Mouse (Mus musculus): ENCODE results near the gene Tnfsf11. TPM values are rescaled to one million over a fixed set of nuclear protein-coding genes. Genes with fewer than 3 reads are reported as not detected.

Gene Tnfsf11
- polyA plus RNA-seq, 1 experiment from 2014 or later: 0.23 TPM

DNA sequence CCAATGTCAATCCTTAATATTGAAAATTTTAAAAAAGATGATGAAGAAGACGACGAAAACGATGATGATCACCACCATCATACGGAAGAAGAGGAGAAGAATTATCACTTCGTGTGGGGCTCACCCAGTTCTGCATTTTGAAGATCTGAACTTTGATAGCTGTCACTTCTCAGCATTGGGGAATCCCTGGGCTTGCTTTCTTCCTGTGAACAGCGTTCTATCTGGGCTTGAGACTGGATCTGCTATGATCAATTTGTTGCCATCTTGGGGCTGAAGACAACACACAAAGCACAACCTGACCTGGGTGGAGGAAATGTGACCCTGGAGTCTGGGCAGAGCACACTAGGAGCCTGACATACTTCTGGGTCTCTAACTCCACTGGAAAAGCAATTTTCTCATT is 43.0 kb downstream of the Tnfsf11 start:
- 84% methylated on average over 6 of the region's 6 CpGs for WGBS
- Histone ChIP-seq H3K9ac (ENCODE audit: low read length) (no peak overlapping the region), H3K9me3 (ENCODE audit: control insufficient read depth, low read length) (peaks cover 2% of the 10 kb centered on the region; the same call in 1 of the 2 replicates), H3K27me3 (ENCODE audit: control insufficient read depth, insufficient read depth, low read length) (no peaks in the 10 kb centered on the region), H3K4me1 (ENCODE audit: control insufficient read depth in 2 of 2, insufficient read depth in 2 of 2, low read length in 2 of 2) (peaks cover 7% of the 10 kb centered on the region in 2 experiments; a peak in 2 of 4 replicates), H3K4me3 (ENCODE audit: control insufficient read depth in 1 of 2, insufficient read depth in 1 of 2, low read depth in 1 of 2, low read length in 2 of 2) (no peak overlapping the region), H3K4me2 (ENCODE audit: low read length) (no peak overlapping the region), H3K27ac (replicated peaks in 1 of 2; ENCODE audit: control insufficient read depth in 1 of 2, insufficient read depth in 1 of 2, low read depth in 2 of 2, low read length in 2 of 2) (no peak overlapping the region), H3K36me3 (ENCODE audit: control insufficient read depth, insufficient read depth, low read length) (no peaks in the 10 kb centered on the region)
- no peak for ATAC-seq (ENCODE audit: insufficient number of reproducible peaks, insufficient read depth, low FRiP score, low read depth)

DNA sequence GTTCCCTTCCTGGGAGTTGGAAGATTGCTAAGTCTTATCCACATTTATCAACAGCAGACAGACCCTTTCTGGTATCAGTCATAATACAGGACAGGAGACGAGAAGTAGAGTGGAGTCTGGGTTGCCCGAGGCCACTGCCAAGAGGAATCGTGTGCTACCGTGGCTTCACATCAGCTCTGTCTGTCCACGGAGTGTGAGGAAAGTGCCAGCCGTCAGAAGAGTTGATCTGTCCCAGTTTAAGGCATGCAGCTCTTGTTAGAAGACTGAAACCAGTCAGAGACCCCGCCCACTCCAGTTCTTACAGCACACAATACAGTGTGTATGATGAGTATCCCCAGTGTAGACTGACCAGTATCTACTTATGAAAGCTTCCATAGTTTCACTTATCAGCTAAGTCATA is 45.2 kb downstream of the Tnfsf11 start:
- no peaks in the 10 kb centered on the region for H3K36me3 ChIP-seq (ENCODE audit: control insufficient read depth, insufficient read depth, low read length)
- no peak overlapping the region for H3K4me2 ChIP-seq (ENCODE audit: low read length)
- no peaks in the 10 kb centered on the region for H3K9me3 ChIP-seq (ENCODE audit: control insufficient read depth, low read length)
- H3K9ac ChIP-seq (ENCODE audit: low read length): no peak overlapping the region
- ATAC-seq (ENCODE audit: insufficient number of reproducible peaks, insufficient read depth, low FRiP score, low read depth): no peak
- no peaks in the 10 kb centered on the region for H3K27me3 ChIP-seq (ENCODE audit: control insufficient read depth, insufficient read depth, low read length)
- no peak overlapping the region for H3K27ac ChIP-seq (replicated peaks in 1 of 2; ENCODE audit: control insufficient read depth in 1 of 2, insufficient read depth in 1 of 2, low read depth in 2 of 2, low read length in 2 of 2)
- peaks cover 7% of the 10 kb centered on the region in 2 experiments; a peak in 2 of 4 replicates for H3K4me1 ChIP-seq (ENCODE audit: control insufficient read depth in 2 of 2, insufficient read depth in 2 of 2, low read length in 2 of 2)
- no peak overlapping the region for H3K4me3 ChIP-seq (ENCODE audit: control insufficient read depth in 1 of 2, insufficient read depth in 1 of 2, low read depth in 1 of 2, low read length in 2 of 2)
- WGBS: 59% methylated on average over 7 of the region's 7 CpGs

DNA sequence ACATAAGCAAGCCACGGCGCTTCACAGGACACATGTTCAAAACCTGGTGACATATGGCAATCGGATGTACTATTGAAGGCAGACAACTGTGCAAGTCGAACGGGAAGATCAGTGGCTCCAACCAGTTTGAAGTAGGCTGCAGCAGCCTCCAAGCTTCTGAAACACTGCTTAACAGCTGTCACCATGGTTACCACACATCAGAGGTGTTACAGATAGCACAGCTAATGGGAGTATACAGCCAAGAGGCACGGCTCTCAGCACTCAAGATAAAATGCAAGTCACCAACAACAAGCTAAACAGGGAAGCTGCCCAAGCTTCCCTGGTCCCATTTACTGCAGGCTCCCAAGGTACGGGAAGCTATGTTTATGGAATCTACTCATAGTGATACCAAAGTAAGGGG is 46.6 kb downstream of the Tnfsf11 start:
- Histone ChIP-seq H3K9ac (ENCODE audit: low read length) (no peak overlapping the region), H3K36me3 (ENCODE audit: control insufficient read depth, insufficient read depth, low read length) (no peaks in the 10 kb centered on the region), H3K27me3 (ENCODE audit: control insufficient read depth, insufficient read depth, low read length) (no peaks in the 10 kb centered on the region), H3K9me3 (ENCODE audit: control insufficient read depth, low read length) (no peaks in the 10 kb centered on the region), H3K27ac (replicated peaks in 1 of 2; ENCODE audit: control insufficient read depth in 1 of 2, insufficient read depth in 1 of 2, low read depth in 2 of 2, low read length in 2 of 2) (no peak overlapping the region), H3K4me2 (ENCODE audit: low read length) (no peak overlapping the region), H3K4me1 (ENCODE audit: control insufficient read depth in 2 of 2, insufficient read depth in 2 of 2, low read length in 2 of 2) (peaks cover 7% of the 10 kb centered on the region in 2 experiments; a peak in 2 of 4 replicates), H3K4me3 (ENCODE audit: control insufficient read depth in 1 of 2, insufficient read depth in 1 of 2, low read depth in 1 of 2, low read length in 2 of 2) (no peak overlapping the region)
- ATAC-seq (ENCODE audit: insufficient number of reproducible peaks, insufficient read depth, low FRiP score, low read depth): no peak
- WGBS: 35% methylated on average over 7 of the region's 7 CpGs

DNA sequence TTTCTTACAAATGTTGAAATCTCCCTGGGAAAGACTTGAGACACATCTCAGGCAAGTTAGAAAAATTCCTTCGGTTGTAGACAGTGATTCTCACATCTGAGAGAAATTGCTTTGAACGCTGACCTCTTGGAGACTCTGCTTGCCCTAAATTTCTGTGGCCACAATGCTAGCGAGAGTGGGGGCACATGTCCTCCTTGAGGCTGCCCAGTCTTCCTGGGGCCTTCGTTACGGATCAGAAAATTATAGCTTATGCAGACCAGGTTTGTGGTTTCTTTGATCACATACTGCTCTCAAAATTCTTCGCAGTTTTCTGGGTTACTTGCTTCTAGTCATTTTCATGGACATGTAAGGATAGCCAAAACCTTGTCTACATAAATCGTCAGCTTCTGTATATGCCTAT is 53.8 kb downstream of the Tnfsf11 start:
- H3K4me3 ChIP-seq (ENCODE audit: control insufficient read depth in 1 of 2, insufficient read depth in 1 of 2, low read depth in 1 of 2, low read length in 2 of 2): no peak overlapping the region
- no peak for ATAC-seq (ENCODE audit: insufficient number of reproducible peaks, insufficient read depth, low FRiP score, low read depth)
- H3K4me2 ChIP-seq (ENCODE audit: low read length): no peak overlapping the region
- H3K27me3 ChIP-seq (ENCODE audit: control insufficient read depth, insufficient read depth, low read length): no peaks in the 10 kb centered on the region
- H3K9me3 ChIP-seq (ENCODE audit: control insufficient read depth, low read length): no peaks in the 10 kb centered on the region
- H3K27ac ChIP-seq (replicated peaks in 1 of 2; ENCODE audit: control insufficient read depth in 1 of 2, insufficient read depth in 1 of 2, low read depth in 2 of 2, low read length in 2 of 2): no peak overlapping the region
- H3K4me1 ChIP-seq (ENCODE audit: control insufficient read depth in 2 of 2, insufficient read depth in 2 of 2, low read length in 2 of 2): no peaks in the 10 kb centered on the region
- WGBS: 84% methylated on average over 7 of the region's 7 CpGs
- H3K36me3 ChIP-seq (ENCODE audit: control insufficient read depth, insufficient read depth, low read length): no peaks in the 10 kb centered on the region
- H3K9ac ChIP-seq (ENCODE audit: low read length): no peak overlapping the region

DNA sequence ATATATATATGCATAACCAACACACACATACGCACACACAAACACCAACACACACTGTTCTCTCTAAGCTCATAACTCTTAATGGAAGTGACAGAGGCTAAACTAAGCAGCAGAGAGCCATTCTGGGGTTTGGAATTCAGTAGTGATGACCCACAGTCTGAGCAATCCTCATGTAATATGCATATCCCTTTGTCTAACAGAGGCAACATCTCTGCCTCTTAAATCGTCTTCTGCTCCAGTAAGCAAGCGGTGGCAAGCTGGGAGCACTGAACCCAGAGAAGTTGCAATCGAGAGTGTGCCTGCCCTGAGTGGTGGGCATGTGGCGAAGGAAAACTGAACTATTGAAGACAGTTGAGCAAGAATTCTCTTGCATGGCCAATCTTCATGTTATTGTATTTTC is 61.2 kb downstream of the Tnfsf11 start:
- WGBS: 88% methylated on average over 5 of the region's 5 CpGs

DNA sequence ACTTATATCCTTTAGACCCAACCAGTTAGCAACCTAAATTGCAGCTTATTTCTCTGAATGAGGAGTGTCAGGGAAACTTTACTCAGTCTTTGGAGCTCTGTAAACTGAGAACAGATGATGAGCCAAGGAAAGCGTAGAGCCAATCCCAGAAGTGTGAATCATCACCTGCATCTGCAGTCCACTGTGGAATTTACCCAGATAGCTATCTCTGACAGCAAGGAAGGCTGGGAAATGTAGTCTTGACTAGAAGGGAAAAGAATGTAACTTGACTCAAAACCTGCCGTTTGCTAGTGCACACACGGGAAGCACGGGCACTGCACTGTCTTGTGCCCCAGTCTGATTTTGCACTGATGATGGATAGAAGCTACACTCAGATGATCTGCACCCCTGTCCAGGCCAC is 63.0 kb downstream of the Tnfsf11 start:
- 0 out of 2 replicates have a peak, but pooled peaks cover 2% of the 10 kb centered on the region for H3K9me3 ChIP-seq (ENCODE audit: control insufficient read depth, low read length)
- H3K27me3 ChIP-seq (ENCODE audit: control insufficient read depth, insufficient read depth, low read length): no peaks in the 10 kb centered on the region
- H3K27ac ChIP-seq (replicated peaks in 1 of 2; ENCODE audit: control insufficient read depth in 1 of 2, insufficient read depth in 1 of 2, low read depth in 2 of 2, low read length in 2 of 2): no peak overlapping the region
- no peak overlapping the region for H3K9ac ChIP-seq (ENCODE audit: low read length)
- no peak overlapping the region for H3K4me2 ChIP-seq (ENCODE audit: low read length)
- H3K4me3 ChIP-seq (ENCODE audit: control insufficient read depth in 1 of 2, insufficient read depth in 1 of 2, low read depth in 1 of 2, low read length in 2 of 2): no peak overlapping the region
- no peaks in the 10 kb centered on the region for H3K36me3 ChIP-seq (ENCODE audit: control insufficient read depth, insufficient read depth, low read length)
- 55% methylated on average over 4 of the region's 4 CpGs for WGBS
- no peak for ATAC-seq (ENCODE audit: insufficient number of reproducible peaks, insufficient read depth, low FRiP score, low read depth)
- H3K4me1 ChIP-seq (ENCODE audit: control insufficient read depth in 2 of 2, insufficient read depth in 2 of 2, low read length in 2 of 2): 0 out of 4 replicates have a peak, but pooled peaks cover 0 to 2% of the 10 kb centered on the region in 2 experiments

More for the DNA sequence above, 61.2 kb downstream of the Tnfsf11 start:
- Histone ChIP-seq H3K4me3 (ENCODE audit: control insufficient read depth in 1 of 2, insufficient read depth in 1 of 2, low read depth in 1 of 2, low read length in 2 of 2) (no peak overlapping the region), H3K27ac (replicated peaks in 1 of 2; ENCODE audit: control insufficient read depth in 1 of 2, insufficient read depth in 1 of 2, low read depth in 2 of 2, low read length in 2 of 2) (no peak overlapping the region), H3K4me2 (ENCODE audit: low read length) (no peak overlapping the region), H3K4me1 (ENCODE audit: control insufficient read depth in 2 of 2, insufficient read depth in 2 of 2, low read length in 2 of 2) (0 out of 4 replicates have a peak, but pooled peaks cover 0 to under 1% of the 10 kb centered on the region in 2 experiments), H3K9me3 (ENCODE audit: control insufficient read depth, low read length) (no peaks in the 10 kb centered on the region), H3K36me3 (ENCODE audit: control insufficient read depth, insufficient read depth, low read length) (no peaks in the 10 kb centered on the region), H3K9ac (ENCODE audit: low read length) (no peak overlapping the region), H3K27me3 (ENCODE audit: control insufficient read depth, insufficient read depth, low read length) (no peaks in the 10 kb centered on the region)
- no peak for ATAC-seq (ENCODE audit: insufficient number of reproducible peaks, insufficient read depth, low FRiP score, low read depth)

DNA sequence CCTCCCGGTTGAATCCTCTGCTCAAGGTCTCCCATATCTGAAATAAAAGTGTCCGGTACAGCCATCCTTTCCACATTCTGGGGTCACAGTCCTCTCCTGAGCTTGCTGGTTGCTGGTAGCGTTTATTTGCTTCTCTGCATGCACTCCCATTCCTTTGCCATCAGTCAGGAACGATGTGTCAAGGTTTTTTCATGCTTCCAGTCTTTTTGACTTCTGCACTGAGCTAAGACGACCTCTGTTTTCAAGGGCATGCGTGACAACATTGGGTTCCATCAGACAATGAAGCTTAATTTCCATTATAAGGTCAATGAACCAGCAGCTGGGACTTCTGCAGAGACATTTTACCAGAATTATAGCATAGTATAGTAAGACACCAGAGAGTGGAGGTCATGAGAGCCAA is 68.5 kb downstream of the Tnfsf11 start:
- Histone ChIP-seq H3K4me1 (ENCODE audit: control insufficient read depth in 2 of 2, insufficient read depth in 2 of 2, low read length in 2 of 2) (peaks cover 5 to 12% of the 10 kb centered on the region in 2 experiments; a peak in 2 of 4 replicates), H3K9ac (ENCODE audit: low read length) (no peak overlapping the region), H3K36me3 (ENCODE audit: control insufficient read depth, insufficient read depth, low read length) (no peaks in the 10 kb centered on the region), H3K9me3 (ENCODE audit: control insufficient read depth, low read length) (0 out of 2 replicates have a peak, but pooled peaks cover 2% of the 10 kb centered on the region), H3K27me3 (ENCODE audit: control insufficient read depth, insufficient read depth, low read length) (no peaks in the 10 kb centered on the region), H3K4me2 (ENCODE audit: low read length) (no peak overlapping the region), H3K4me3 (ENCODE audit: control insufficient read depth in 1 of 2, insufficient read depth in 1 of 2, low read depth in 1 of 2, low read length in 2 of 2) (no peak overlapping the region), H3K27ac (replicated peaks in 1 of 2; ENCODE audit: control insufficient read depth in 1 of 2, insufficient read depth in 1 of 2, low read depth in 2 of 2, low read length in 2 of 2) (no peak overlapping the region)
- WGBS: 89% methylated on average over 6 of the region's 6 CpGs
- ATAC-seq (ENCODE audit: insufficient number of reproducible peaks, insufficient read depth, low FRiP score, low read depth): no peak

DNA sequence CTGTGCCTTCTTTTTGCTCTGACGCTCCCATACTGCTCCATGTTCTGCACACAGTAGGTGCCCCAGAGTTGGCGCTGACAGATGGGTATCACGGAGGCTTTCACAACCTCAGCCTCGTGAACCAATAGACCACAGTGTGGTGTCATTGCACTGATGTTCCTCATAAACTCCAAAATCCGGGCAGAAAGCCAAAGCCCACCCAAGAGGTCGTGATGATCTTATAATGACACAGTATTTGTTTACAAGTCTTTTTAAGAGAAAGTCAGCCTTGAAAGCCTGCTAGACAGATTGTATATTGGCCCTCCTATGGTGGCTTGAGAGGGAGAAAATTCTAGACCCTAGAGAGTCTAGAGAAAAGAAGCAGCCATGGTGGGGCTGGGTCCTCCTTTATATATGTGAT is 70.6 kb downstream of the Tnfsf11 start:
- Histone ChIP-seq H3K27ac (replicated peaks in 1 of 2; ENCODE audit: control insufficient read depth in 1 of 2, insufficient read depth in 1 of 2, low read depth in 2 of 2, low read length in 2 of 2) (no peak overlapping the region), H3K9ac (ENCODE audit: low read length) (no peak overlapping the region), H3K4me3 (ENCODE audit: control insufficient read depth in 1 of 2, insufficient read depth in 1 of 2, low read depth in 1 of 2, low read length in 2 of 2) (no peak overlapping the region), H3K4me1 (ENCODE audit: control insufficient read depth in 2 of 2, insufficient read depth in 2 of 2, low read length in 2 of 2) (peaks cover 5 to 12% of the 10 kb centered on the region in 2 experiments; a peak in 2 of 4 replicates), H3K27me3 (ENCODE audit: control insufficient read depth, insufficient read depth, low read length) (no peaks in the 10 kb centered on the region), H3K36me3 (ENCODE audit: control insufficient read depth, insufficient read depth, low read length) (no peaks in the 10 kb centered on the region), H3K4me2 (ENCODE audit: low read length) (no peak overlapping the region), H3K9me3 (ENCODE audit: control insufficient read depth, low read length) (0 out of 2 replicates have a peak, but pooled peaks cover 2% of the 10 kb centered on the region)
- no peak for ATAC-seq (ENCODE audit: insufficient number of reproducible peaks, insufficient read depth, low FRiP score, low read depth)
- 80% methylated on average over 6 of the region's 6 CpGs for WGBS

Data from heart, embryonic 14.5 days (tissue).